Mouse (Mus musculus): ENCODE results near the gene Atxn1.

Atxn1 gene

DNA sequence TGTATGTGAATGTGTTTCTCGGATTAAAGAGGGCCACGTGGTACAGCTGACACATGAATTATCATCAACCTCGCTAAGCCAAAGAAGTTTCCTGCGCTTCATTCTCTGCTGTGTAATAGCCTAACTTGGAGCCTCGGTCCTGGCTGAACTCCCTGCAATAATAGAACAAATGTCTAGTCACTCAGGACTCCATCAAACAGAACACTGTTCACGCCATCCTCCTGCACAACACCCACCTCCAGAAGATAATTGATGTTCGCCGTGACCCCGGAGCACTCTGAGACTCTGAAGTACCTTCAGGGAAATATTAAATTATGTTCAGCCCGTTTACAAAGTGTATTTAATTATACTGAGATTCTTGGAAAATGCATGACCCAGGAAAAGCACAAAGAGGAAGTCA is 70.0 kb downstream of the Atxn1 start:
- no peak for DNase-seq (ENCODE audit: low spot score)

DNA sequence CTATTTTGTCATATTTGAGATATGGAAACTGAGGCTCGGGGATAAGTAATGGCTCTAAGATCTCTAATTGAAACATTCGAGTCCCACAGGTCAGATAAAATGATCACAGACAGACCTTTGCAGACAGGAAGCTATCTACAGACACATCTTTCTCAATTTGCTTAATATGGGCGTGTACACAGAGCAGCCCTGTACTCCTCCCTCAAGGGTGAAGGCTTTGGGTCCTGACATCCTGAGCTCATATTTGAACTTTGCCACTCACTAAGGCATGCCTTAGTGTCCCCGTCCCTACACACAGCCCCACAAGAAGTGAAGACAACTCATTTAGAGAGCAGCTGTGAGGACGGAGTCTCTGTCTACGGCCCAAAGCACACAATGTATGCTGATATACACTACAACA is 70.6 kb downstream of the Atxn1 start:
- no peak for DNase-seq (ENCODE audit: low spot score)

DNA sequence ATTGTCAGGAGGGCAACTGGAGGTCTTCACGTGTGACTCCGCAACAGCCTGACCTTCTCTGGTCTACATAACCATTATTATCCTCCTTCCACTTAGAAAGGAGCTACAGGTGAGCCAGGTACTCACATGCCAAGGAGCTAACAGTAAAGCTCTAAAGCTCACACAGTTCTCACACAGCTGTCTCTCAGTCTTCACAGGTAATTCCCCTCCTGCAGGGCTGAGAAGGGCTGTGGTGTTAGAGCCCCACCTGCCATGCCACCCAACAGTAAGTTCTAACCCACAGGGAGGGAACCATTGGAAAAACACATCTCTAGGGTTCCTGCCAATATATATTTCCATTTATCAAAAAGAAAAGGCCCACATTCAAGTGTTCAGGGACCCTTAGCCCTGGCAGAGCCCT is 73.7 kb downstream of the Atxn1 start:
- DNase-seq (ENCODE audit: low spot score): no peak

DNA sequence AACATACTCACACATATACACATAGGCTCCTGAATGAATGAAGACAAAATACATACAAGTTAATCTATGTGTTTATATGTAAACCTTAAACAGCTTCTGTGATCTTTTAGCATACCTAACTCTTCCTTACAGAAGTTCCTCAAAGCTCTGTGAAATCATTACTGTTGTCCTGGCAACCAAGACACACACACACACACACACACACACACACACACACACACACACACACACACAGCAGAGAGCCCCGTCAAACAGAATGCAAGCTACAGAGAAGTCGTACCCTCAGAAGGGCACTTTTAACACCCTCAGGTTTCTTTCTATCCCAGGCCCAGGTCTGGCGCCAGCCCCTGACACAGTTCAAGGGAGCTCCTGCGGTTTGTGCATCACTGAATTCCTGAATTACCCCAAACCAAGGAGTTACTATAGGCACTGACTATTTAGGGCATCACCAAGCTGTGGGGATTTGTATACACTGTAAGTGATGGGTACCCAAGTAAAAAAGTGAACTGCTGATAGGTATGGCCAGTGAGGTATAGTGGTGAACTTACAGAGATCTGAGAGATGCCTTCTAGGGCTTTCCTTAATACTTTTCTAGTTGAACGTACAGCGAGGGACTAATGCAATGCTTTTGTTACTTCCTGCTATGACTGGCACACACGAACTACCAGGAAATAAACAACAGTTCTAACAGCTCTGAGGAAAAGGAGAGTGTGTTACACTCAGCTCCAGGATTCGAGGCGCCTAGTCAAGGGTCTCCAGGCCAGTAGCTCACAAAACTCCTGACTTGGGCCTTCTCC is 75.7 kb downstream of the Atxn1 start:
- DNase-seq (ENCODE audit: low spot score): no peak

DNA sequence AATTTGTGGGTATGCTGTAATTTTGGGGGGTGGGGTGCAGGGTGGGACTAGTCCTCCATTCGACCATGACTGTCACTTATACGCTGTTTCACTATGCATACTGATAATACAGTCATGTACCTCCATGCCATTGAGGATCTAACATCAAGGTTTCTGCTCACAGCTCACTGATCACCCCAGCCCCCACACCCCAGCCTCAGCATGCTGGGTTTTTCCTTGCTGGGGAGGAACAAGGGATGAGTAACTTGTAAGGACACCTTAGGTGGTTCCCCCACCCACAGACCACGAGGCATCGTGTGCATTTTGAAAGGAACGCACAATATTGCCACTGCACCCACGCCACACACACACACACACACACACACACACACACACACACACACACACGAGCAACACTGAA is 79.9 kb downstream of the Atxn1 start:
- no peak for DNase-seq (ENCODE audit: low spot score)

DNA sequence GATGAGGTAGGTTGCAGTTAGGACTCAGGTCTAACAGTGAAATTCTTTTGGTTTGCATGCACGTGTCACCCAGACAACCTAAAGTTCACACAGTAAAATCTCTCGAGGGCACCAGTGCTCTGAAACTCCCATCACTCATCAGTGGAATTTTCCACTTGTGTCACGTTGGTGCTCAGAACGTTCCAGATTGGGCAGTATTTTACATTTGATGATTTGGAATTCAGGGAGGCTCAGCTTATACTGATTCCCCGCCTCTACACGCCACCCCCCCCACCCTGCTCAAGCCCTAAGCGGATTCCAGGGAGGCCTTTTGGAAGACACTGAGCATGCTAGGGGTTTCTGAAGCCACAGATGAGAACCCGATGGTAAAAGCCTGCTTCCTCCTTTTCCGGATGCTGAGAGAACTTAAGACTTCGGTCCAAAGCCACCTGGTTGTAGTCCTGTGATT is 81.0 kb downstream of the Atxn1 start:
- no peak for DNase-seq (ENCODE audit: low spot score)

DNA sequence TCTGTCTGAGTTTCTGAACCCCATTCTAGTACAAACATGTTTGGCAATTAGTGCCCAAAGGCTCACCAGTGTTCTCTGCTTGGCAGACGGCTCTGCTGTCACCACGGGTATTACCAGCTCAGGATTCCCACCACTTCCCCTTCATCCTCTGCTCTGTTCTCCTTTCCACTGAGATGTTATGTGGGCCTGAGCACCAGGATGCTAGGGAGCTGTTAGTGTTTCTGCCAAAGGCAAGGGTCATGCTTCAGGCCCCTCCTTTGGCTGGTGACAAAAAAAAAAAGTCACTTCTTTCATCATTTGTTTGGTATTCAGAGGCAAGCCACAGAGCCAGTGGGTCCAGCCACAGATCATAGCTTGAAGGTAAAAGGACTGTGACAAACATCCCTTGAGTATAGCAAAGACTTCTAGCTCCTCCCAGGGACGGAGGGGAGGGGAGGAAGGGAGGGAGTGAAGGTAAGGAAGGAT is 81.8 kb downstream of the Atxn1 start:
- no peak for DNase-seq (ENCODE audit: low spot score)

DNA sequence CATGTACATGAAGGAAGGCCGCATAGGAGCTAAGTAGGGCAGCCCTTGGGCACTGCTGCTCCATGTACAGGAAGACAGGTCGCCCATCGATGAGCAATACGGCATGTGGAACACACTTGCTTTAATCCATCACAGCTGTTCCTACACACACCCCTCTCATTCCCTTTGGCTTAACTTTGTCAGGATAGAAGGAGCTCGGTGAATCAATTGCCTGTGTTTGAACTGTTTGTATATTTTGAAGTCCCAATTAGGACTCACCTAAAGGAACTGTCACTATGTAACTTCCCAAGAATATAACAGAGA is 84.3 kb downstream of the Atxn1 start:
- no peak for DNase-seq (ENCODE audit: low spot score)

DNA sequence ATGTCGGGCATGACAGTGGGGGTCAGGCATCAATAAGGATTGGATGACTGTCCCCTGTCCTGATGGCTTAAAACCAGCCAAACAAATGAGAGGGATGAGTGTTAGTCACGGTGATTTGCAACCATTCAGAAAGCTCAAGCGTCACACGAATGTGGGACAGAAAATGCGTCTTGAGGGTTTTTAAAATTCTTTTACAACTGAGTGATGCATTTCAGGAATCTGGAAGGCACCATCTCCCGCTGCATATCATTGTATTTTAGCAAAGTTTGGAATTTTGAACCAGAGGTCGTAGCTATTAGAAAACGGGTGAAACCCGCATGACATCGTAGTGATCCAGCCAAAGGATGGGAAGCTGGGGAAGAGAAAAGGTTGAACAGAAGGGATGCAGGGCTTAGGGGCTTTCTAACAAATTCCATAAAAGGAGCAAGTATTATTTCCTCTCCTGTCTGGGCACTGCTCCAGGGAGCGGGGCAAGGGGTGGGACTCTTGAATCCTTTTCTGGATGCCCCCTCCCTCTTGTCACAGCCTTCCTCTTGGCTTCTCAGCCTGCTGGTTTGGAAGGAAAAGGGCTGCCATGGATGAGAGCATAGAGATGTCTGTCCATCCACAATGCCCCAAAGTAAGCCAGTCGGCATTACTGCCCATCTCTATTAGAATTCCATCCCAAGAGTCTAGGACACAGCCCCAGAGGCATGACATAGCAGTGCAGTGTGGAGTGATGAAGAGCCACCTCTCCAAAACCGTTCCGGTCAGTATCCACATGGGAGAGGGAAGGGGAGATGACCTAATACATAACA is 84.9 kb downstream of the Atxn1 start:
- DNase-seq (ENCODE audit: low spot score): no peak

DNA sequence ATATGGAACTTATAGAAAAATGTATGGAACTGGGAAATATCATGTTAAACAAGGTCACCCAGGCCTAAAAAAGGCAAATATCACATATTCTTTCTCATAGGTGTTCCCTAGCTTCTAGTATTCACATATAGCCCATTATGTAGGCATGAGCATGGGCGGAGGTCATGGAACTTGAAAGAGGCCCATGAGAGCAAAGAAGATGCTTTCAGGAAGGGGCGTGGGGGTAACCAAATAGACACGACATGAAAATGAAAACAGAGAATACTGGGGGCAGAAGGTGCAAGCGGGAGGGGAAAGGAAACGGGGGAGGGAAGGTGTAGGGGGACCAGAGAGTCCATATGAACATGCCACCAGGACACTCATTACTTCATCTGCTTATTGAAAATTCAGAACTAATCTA is 87.9 kb downstream of the Atxn1 start:
- DNase-seq (ENCODE audit: low spot score): no peak

DNA sequence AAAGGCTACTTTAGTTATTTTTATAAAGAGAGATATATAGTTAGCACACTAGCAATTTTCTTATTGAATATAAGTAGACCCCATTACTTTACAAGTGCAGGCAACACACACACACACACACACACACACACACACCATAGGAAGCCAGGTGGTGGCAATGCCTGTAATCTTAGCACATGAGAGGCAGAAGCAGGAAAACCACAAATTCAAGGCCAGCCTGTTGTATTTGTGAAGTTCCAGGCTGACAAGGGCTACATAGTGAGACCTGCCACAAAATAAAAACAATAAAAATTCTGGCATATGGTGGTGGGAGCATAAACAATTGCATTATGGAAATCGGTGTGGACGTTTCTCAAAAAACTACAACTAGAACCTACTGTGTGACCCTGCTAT is 88.4 kb downstream of the Atxn1 start:
- DNase-seq (ENCODE audit: low spot score): no peak

DNA sequence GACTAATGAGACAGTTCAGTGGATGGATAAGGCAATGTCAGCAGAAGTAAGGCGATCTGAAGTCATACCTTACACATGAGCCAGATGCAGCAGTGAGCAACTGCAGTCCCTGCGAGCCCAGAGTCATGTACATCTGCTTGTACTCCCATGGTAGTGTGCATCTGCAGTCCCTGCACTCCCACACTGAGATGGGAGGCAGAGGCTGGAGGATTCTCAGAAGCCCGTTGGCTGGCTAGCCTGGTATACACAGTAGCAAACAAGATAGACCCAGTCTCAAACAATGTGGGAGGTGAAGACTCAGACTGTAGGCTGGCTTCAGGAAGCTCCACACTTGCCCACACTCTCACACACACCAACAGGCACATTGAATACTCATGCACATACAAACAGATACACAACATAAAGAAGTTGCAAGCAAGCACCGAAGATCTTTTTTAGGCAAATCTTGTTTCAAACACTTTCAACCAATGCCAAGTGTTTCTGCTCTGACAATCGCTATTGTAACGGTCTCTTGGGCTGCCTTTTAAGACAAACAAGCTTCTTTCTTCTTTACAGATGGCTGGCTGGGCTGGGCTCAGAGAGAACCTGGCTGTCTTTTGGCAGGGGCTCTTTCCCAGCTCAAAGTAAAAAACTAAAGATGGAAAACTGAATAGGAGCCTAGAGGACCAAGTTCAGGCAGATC is 89.0 kb downstream of the Atxn1 start:
- DNase-seq (ENCODE audit: low spot score): no peak

DNA sequence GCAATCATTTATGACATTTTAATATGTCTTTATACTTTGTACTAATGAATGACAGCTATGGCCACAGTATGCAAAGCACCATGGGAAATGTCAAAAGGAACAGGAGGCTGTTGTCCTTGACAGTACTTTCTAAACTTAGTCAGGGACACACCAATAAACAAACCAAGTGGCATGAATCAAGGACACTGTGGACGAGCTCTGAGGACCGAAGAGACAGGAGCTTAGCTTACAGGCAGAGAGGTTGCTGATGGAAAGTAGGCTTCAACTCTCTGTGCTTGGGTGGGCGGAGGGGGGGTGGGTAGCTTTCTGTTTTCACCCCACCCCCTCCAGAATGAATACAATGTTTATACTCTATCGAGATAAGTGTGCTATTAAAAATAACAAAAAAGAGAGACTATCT is 90.6 kb downstream of the Atxn1 start:
- no peak for DNase-seq (ENCODE audit: low spot score)

DNA sequence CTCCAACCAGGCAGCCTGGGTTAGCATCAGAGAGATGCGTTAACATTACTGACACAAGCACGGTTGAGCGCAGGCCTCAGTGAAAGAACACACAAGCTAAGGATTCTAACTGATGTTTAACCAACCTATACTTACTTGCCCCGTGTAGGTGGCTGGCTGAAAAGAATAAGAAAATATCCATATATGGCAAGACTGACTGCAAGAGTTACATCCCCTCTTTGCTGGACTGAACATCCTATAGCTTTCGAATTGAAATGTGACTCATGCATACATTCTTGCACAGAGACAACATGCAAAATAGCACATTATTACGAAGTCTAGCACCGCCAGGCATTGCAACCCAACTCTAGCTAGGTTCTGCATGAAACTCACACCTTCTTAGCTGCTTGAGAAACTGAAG is 91.8 kb downstream of the Atxn1 start:
- DNase-seq (ENCODE audit: low spot score): no peak

DNA sequence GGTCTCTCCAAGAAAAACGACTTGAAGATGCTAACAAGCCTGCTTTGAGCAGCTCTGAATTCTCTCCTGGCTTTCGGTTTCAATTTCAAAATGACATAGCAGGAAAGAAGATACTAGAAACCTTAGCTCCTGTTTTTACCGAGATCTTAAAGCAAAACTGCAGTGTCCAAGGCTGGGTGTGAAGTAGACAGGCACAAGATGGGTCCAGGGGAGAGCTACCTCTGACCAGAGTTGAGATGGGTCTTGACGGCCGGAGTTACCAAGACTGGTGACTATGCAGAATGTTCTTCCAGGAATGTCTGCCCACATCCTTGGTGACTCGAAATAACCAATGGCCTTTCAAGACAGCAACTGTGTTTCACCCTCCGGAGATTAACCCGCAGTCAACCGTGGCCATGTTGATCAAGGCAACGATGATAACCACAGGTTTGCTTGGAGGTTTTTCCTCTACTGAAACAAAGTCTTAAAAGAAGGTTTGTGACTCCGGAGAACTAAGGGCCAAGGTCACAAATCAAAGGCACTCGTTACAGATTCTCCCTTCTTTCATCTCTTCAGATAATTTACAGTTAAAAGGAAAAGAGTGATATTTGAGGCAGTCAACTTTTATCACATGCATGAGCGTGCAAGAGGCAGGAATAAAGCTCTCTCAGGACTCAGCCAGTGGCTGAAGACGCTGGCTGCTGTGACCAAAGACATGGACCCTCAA is 92.6 kb downstream of the Atxn1 start:
- DNase-seq (ENCODE audit: low spot score): no peak

DNA sequence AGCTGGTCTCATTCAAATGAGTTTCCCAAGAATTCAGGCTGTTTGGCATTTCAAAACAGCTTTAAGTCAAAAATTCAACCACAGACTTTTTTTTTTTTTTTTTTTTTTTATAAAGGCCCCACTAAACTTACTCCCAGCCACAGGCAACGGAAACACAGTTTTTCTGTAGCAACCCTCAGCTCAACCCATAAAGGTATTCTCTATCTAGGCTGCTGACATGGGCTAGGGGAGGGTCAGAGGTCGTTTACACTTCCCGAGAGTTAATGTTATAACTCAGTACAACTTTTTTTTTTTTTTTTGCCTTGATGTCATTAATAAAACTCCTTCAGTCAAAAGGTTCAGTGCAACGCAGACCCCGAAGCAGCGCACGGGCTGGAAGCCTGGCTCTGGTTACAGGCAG is 93.3 kb downstream of the Atxn1 start:
- DNase-seq (ENCODE audit: low spot score): no peak

DNA sequence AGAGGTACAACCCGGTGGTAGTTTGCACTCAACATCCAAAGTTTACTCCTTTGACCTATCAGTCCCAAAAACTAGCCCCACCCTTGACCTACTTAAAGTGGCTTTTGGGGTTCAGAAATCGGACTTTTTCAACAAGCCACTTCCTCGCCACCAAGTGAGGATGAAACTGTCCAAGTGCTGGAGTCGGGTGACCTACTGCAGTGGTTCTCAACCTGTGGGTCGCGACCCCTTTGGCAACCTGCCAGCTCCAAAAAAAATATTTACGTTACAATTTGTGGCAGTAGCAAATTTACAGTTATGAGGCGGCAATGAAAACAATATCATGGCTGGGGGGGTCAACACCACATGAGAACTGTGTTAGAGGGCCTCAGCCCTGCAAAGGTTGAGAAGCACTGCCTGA is 95.9 kb downstream of the Atxn1 start:
- no peak for DNase-seq (ENCODE audit: low spot score)

DNA sequence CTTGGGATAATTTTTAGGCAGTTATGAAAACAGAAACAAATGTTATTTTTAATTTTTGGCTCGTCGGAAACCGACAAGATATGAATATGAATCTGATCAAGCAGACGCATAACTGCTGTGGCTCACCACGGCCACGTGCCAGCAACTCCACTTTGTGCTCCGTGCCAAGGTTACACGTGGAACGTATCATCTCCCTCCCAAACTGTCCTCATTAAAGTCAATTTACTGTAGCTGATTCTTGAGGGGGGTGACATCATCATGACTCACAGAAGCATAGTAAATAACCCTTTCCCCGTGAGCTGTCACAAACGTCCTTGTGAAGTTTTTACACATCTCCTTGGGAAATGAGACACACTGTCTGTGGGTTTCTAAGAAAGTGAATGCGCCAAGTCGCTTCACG is 97.5 kb downstream of the Atxn1 start:
- DNase-seq (ENCODE audit: low spot score): peak; percentile 51

DNA sequence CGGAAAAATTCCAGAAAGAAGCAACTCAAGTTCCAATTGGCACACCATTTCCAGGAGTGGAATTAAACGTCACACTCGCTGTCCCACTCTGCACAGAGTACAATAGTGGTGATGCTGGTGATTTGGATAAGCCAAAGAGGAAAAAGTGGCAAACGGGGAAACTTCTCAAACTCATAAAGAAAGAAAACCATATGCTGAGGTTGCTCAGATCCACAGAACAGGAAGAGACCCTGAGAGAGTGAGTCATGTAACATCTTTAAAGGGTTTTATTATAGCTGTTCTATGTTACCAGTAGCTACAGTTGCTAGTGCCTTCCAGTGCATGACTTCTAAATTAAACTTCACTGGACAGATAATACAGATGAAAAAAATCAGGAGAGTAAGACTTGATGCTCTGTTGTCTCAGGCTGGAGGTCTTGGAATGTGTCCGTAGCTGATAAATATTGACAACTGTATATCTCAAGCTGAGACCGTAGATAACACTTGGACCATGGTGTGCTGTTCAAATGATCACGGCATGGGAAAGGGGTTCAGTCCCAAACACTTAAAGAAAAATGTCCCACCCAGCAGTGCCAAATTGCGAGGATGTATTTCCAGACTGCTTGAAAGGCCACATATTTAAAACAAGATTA is 98.1 kb downstream of the Atxn1 start:
- DNase-seq (ENCODE audit: low spot score): no peak

DNA sequence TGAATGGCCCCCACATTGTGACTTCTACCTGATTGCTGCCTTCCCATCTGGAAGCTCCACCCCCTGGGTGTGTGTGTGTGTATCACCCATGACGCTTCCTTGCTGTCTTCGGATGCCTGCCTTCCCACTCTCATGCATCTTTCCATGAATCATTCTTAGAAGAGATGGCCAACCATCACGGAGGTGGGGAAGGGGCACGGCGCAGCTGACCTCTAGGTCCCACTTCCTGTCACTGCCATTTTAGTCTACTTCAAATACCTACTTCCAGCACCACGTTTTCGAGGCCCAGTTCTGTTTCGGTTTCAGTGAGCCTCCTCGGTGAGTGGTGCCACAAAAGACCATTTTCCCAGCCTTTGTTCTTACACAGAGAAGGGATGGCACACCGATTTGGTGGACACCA is 99.2 kb downstream of the Atxn1 start:
- no peak for DNase-seq (ENCODE audit: low spot score)

DNA sequence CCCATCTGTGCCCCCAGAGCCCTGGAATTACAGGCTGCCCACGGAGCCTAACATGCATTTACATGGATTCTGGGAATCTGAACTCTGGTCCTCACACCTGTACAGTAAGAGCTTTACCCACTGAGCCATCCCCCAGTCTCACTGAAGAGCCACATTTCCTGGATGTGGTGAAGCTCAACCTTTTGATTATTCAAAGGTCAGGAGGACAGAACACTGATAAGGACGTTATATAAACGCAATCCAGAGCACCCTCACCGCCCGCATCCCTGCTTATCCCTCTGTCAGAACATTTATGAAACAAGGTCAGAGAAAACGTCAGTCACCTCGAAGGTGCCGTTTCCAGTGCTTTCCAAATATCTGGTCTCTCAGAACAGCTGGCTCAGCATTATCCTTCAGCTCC is 101.0 kb downstream of the Atxn1 start:
- no peak for DNase-seq (ENCODE audit: low spot score)

Data from urinary bladder, postnatal 25 days (tissue).